In genomic region chr17:44709516-44710252, GRCm38 (mm10) we compare ENCODE assay signal across 8 mouse cellular contexts.
DNase-seq lines count a peak whose midpoint lies in the region; ATAC-seq and TF ChIP-seq lines count a peak whose summit lies in the region.

No protein-coding gene starts in this region.

- H3K9me3 ChIP-seq in hindbrain, embryonic 13.5 days: no peaks in the 10 kb centered on the region
- H3K9me3 ChIP-seq in hindbrain, embryonic 11.5 days (ENCODE audit: control insufficient read depth, low read length): no peaks in the 10 kb centered on the region
- H3K9me3 ChIP-seq in heart, embryonic 12.5 days (replicated peaks): no peaks in the 10 kb centered on the region
- no peaks in the 10 kb centered on the region for H3K9me3 ChIP-seq in stomach, embryonic 15.5 days

- 53% methylated on average over 11 of the region's 11 CpGs for WGBS in hindbrain, embryonic 13.5 days
- WGBS in hindbrain, embryonic 11.5 days: 71% methylated on average over 10 of the region's 11 CpGs
- 41% methylated on average over 11 of the region's 11 CpGs for WGBS in heart, embryonic 12.5 days
- WGBS in lung, adult 2 months: 20% methylated on average over 11 of the region's 11 CpGs
- WGBS in stomach, embryonic 15.5 days: 18% methylated on average over 11 of the region's 11 CpGs

- H3K4me1 ChIP-seq in hindbrain, embryonic 13.5 days (replicated peaks): 0 out of 2 replicates have a peak, but pooled peaks cover 7% of the 10 kb centered on the region
- H3K4me1 ChIP-seq in hindbrain, embryonic 11.5 days (replicated peaks; ENCODE audit: control insufficient read depth, insufficient read depth, low read length): no peaks in the 10 kb centered on the region
- peaks cover 32% of the 10 kb centered on the region for H3K4me1 ChIP-seq in bone marrow macrophage, adult 2 months (ENCODE audit: control insufficient read depth, insufficient read depth, low read length)
- H3K4me1 ChIP-seq in heart, embryonic 12.5 days (replicated peaks): peaks cover 15% of the 10 kb centered on the region
- peaks cover 5% of the 10 kb centered on the region for H3K4me1 ChIP-seq in lung, adult 2 months (ENCODE audit: control insufficient read depth, insufficient read depth, low read length)
- peaks cover 6% of the 10 kb centered on the region; the same call in 1 of the 2 replicates for H3K4me1 ChIP-seq in stomach, embryonic 15.5 days

- peak; percentile 69 for ATAC-seq in hindbrain, embryonic 13.5 days (ENCODE audit: low FRiP score)
- ATAC-seq in hindbrain, embryonic 11.5 days (ENCODE audit: low FRiP score): no peak
- peak; percentile 66; the same call in 1 of the 2 replicates for ATAC-seq in heart, embryonic 12.5 days (ENCODE audit: insufficient number of reproducible peaks, low FRiP score)
- ATAC-seq in stomach, embryonic 15.5 days (ENCODE audit: insufficient read depth, low FRiP score, low read depth): peak; percentile 79; the same call in 1 of the 2 replicates

- H3K27me3 ChIP-seq in hindbrain, embryonic 13.5 days: no peaks in the 10 kb centered on the region
- no peaks in the 10 kb centered on the region for H3K27me3 ChIP-seq in hindbrain, embryonic 11.5 days (ENCODE audit: control insufficient read depth, insufficient read depth, low read length)
- no peaks in the 10 kb centered on the region for H3K27me3 ChIP-seq in heart, embryonic 12.5 days (replicated peaks)
- no peaks in the 10 kb centered on the region for H3K27me3 ChIP-seq in stomach, embryonic 15.5 days (replicated peaks)

- no peak for TF ChIP-seq POLR2A in bone marrow macrophage, adult 2 months (IDR thresholded peaks at IDR 0.05; ENCODE audit: borderline replicate concordance, low read depth, low read length)
- no peak for TF ChIP-seq POLR2A in lung, adult 2 months (IDR thresholded peaks at IDR 0.05; ENCODE audit: borderline replicate concordance, extremely low read depth, low read depth, low read length)

- DNase-seq in hindbrain, embryonic 11.5 days (ENCODE audit: low spot score): no peak
- DNase-seq in kidney, postnatal 14 days: peak; percentile 86
- peak; percentile 78 for DNase-seq in lung, adult 2 months
- DNase-seq in spleen, postnatal 14 days (ENCODE audit: low spot score in 2 of 2): no peak

- no peak overlapping the region for H3K27ac ChIP-seq in hindbrain, embryonic 13.5 days
- no peak overlapping the region for H3K27ac ChIP-seq in hindbrain, embryonic 11.5 days (ENCODE audit: low read depth, low read length)
- peak overlapping the region; percentile 90 for H3K27ac ChIP-seq in bone marrow macrophage, adult 2 months (ENCODE audit: insufficient read depth, low read depth, low read length)
- peak overlapping the region; percentile 48 for H3K27ac ChIP-seq in heart, embryonic 12.5 days (ENCODE audit: poor library complexity, severe bottlenecking)
- peak overlapping the region; percentile 72 for H3K27ac ChIP-seq in stomach, embryonic 15.5 days

- no peak for TF ChIP-seq CTCF in bone marrow macrophage, adult 2 months (IDR thresholded peaks at IDR 0.05; ENCODE audit: low read depth, low read length)
- no peak for TF ChIP-seq CTCF in lung, adult 2 months (IDR thresholded peaks at IDR 0.05; ENCODE audit: insufficient read depth, low read length)

- no peak overlapping the region for H3K4me3 ChIP-seq in hindbrain, embryonic 13.5 days
- H3K4me3 ChIP-seq in hindbrain, embryonic 11.5 days (ENCODE audit: low read depth, low read length): no peak overlapping the region
- no peak overlapping the region; the same call in 1 of the 2 replicates for H3K4me3 ChIP-seq in bone marrow macrophage, adult 2 months (ENCODE audit: insufficient read depth, low read length)
- no peak overlapping the region for H3K4me3 ChIP-seq in heart, embryonic 12.5 days
- H3K4me3 ChIP-seq in lung, adult 2 months (replicated peaks; ENCODE audit: extremely low read depth, low read depth, low read length): no peak overlapping the region
- H3K4me3 ChIP-seq in stomach, embryonic 15.5 days (replicated peaks): no peak overlapping the region

- no peaks in the 10 kb centered on the region for H3K36me3 ChIP-seq in hindbrain, embryonic 13.5 days
- H3K36me3 ChIP-seq in hindbrain, embryonic 11.5 days (ENCODE audit: control insufficient read depth, insufficient read depth, low read length): no peaks in the 10 kb centered on the region
- no peaks in the 10 kb centered on the region for H3K36me3 ChIP-seq in heart, embryonic 12.5 days
- no peaks in the 10 kb centered on the region for H3K36me3 ChIP-seq in stomach, embryonic 15.5 days

- H3K4me2 ChIP-seq in hindbrain, embryonic 13.5 days: no peak overlapping the region
- no peak overlapping the region for H3K4me2 ChIP-seq in hindbrain, embryonic 11.5 days (replicated peaks; ENCODE audit: low read depth, low read length)
- H3K4me2 ChIP-seq in heart, embryonic 12.5 days: no peak overlapping the region
- no peak overlapping the region for H3K4me2 ChIP-seq in stomach, embryonic 15.5 days

- H3K9ac ChIP-seq in hindbrain, embryonic 13.5 days: no peak overlapping the region
- no peak overlapping the region for H3K9ac ChIP-seq in hindbrain, embryonic 11.5 days (ENCODE audit: low read depth, low read length)
- no peak overlapping the region for H3K9ac ChIP-seq in heart, embryonic 12.5 days
- no peak overlapping the region for H3K9ac ChIP-seq in stomach, embryonic 15.5 days

Comparison
In these comparisons a context has a peak if more than half of its experiments do, and no peak if none do; other contexts are left out.
1. H3K27ac ChIP-seq: peak in bone marrow macrophage, adult 2 months (single experiment), heart, embryonic 12.5 days (single experiment) and stomach, embryonic 15.5 days (single experiment); none in hindbrain, embryonic 13.5 days (single experiment) and hindbrain, embryonic 11.5 days (single experiment).
2. DNase-seq: peak in kidney, postnatal 14 days (single experiment) and lung, adult 2 months (single experiment); none in hindbrain, embryonic 11.5 days (single experiment) and spleen, postnatal 14 days (0 of 2).